Mouse (Mus musculus): ENCODE measurements around the gene Abhd6. TPM values are rescaled to one million over a fixed set of nuclear protein-coding genes. Genes with fewer than 3 reads are reported as not detected.

Gene Abhd6
- total RNA-seq, 2 experiments from 2014 or later: 61.4 to 61.8 TPM

- no peak for DNase-seq (ENCODE audit: low spot score in 2 of 2)
These were observed 51.8 kb downstream of the Abhd6 start for GRCm38 (mm10) chr14:8054310-8055102.

DNA sequence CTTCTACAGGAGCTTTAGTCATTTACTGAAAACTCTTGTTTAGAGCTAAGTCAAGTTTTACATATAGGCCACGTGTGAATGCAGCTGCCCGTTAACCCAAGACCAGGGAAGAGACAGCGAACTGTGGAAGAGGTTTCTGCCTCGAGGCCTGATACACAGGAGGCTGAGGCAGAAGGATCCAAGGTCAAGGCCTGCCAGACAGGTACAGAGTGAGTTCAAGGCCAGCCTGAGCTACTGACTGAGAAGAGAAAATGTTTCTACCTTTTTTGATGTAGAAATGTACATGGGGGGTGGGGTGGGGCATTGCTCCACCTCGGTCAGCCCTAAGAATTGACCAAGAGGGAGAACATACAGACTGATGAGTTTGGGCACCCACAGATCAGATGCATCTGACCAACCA lies 53.4 kb downstream of the Abhd6 start:
- no peak for DNase-seq (ENCODE audit: low spot score in 2 of 2)

DNA sequence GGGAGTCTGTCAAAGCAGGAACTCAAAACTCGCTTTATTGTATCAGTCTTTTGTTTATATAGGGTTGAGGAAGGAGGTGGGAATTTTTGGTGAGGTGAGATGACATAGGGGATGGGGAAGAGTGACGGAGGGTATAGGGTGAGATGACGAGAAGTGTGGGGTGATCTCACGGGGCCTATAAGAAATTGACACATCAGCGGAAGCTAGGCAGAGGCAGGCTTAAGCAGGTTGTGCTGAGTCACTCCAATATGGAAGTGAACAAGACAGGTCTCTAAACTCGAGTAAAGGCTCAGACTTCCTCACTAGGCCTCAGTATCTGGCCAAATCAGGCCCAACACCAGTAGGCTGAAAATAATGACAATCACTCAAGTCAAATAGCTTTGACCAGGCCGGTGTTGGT lies 57.2 kb downstream of the Abhd6 start:
- DNase-seq (ENCODE audit: low spot score in 2 of 2): no peak

- no peak for DNase-seq (ENCODE audit: low spot score in 2 of 2)
These were observed 59.4 kb downstream of the Abhd6 start for GRCm38 (mm10) chr14:8062076-8062475.

DNA sequence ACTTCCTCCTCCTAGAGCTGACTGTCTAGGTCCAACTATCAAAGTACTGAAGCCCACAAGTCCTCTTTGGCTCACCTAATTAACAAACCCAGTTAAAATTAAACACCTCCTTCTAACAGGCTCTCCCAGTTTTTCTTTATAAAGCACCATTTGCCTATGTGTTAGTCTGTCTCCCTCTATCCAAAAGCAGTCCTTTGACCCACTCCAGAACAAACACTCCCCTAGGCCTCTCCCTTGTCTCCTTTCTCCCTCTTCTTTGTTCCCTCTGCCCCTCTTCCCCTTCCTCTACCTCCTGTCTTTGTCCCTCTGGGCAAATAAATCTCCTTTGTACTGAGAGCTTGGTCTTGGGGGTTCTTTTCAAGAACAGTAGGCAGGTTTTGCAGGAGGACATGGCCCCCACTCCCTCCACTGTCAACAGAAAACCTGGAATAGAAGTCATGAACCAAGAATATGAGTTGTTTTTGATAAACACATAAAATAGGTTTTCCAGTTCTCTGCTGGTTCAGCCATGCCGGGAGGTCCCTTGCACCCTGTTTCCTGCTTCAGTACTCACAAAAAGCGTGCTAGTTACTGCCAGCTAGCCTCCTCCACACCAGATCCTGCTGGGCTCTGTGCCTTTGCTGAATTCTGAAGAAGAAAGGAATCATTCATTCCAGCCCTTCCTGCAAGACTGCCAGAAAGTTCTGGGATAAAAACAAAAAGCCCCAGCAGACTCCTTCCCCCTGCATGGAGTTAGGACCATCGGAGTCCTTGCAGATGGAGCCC lies 60.0 kb downstream of the Abhd6 start:
- DNase-seq (ENCODE audit: low spot score in 2 of 2): peak; percentile 40 to 75

DNA sequence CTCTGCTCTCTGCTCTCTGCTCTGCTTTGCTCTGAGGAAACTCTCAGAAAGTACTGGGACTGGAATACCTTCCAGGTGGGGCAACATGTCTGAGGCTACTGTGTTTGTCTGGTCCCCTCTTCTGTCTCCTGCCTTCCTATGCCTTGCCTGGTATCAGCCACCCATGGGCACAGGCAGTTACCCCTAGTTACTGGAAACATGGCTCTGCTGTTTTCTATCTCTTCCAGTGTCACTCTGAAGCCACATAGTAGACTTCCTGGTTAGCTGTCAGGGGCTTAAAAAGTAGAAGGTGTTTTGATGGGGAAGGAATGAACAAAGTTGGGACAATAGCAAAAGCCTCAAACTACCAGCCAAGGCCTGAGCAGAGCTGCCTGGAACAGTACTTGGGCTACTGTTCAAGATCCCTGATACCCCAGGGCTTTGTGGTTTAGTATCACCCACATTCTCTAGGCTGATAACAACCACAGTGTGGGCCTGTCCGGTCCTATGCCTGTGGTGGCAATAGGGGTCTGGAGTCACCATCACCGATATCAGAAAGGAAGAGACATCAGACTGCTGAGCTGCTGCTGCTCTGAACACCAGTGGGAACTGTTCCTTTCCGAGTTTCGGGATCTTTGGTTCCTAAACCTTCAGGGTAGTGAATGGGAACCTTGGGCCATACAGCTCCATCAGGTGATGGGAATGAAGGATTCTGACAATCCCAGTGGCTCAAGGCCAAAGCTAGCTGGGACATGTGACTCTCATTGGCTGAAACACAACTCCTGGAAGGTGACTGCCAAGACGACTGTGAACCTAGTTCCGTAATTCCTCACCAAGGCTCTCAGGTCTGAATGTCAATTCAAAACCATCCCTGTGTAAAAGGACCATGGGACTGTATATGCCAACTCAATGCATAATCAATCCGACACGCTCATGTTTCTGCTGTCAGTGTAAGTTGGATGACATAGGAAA lies 61.4 kb downstream of the Abhd6 start:
- peak in 1 of 2 experiments; percentile 34 for DNase-seq (ENCODE audit: low spot score in 2 of 2)

GRCm38 (mm10) chr14:8080165-8080679 lies 77.5 kb downstream of the Abhd6 start, which contains the start of gene Rpp14:
Gene Rpp14 (plus strand): TSS chr14:8080367.
- peak; percentile 96 to 97 for DNase-seq (ENCODE audit: low spot score in 2 of 2)

DNA sequence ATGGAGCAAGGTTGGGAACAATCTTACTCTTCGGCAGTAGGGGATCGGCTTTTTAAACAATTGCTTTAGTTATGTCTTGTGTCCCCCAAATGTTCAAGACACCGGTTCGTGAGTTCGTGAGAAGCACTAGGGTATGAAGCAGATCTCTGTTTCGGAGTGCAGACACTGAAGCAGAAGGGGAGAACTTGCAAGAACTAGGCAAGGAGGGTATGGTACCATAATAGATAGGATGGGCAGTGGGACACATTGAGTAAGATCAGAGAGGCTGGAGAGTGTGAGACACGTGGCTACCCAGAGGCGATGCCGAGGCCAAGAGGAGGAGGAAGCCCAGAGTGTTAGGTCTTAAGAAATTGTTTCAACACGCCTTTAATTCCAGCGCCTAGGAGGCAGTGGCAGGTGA lies 78.0 kb downstream of the Abhd6 start:
- no peak for DNase-seq (ENCODE audit: low spot score in 2 of 2)

- no peak for DNase-seq (ENCODE audit: low spot score in 2 of 2)
These were observed 80.2 kb downstream of the Abhd6 start for GRCm38 (mm10) chr14:8082949-8083348.

- DNase-seq (ENCODE audit: low spot score in 2 of 2): no peak
These were observed 86.3 kb downstream of the Abhd6 start for GRCm38 (mm10) chr14:8089016-8089415.

- DNase-seq (ENCODE audit: low spot score in 2 of 2): peak in 1 of 2 experiments; percentile 52
These were observed 89.9 kb downstream of the Abhd6 start for GRCm38 (mm10) chr14:8092573-8092972.

- DNase-seq (ENCODE audit: low spot score in 2 of 2): no peak
These were observed 90.7 kb downstream of the Abhd6 start for GRCm38 (mm10) chr14:8093427-8093826.

DNA sequence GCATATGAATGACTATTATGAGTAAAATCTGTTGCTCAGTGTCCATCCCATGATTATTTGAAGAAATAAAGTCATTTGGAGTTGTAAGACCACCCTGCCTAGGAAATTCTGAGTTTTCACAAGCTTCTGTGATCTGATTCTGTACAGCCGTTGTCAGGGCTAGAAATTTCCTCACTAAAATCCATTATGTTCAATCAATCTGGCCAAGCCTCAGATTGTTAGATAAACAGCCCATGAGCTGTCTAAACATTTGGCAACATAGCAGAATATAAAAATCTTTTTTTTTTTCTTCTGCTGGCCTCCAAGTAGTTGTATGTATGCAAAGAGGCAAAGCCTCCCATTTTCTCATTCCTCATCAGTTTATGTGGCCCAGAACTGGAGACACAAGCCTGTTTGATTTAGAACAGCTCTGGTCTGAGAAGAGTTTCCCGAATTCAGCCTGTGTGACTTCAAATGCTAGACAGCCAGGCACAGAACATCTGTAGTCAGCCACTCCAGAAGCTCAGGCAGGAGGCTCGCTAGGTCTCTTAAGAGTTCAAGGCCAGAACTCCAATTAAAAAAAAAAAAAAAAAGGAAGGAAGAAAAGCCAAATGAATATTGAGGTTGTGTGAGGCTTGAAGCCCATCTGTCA lies 92.3 kb downstream of the Abhd6 start:
- DNase-seq (ENCODE audit: low spot score in 2 of 2): no peak

DNA sequence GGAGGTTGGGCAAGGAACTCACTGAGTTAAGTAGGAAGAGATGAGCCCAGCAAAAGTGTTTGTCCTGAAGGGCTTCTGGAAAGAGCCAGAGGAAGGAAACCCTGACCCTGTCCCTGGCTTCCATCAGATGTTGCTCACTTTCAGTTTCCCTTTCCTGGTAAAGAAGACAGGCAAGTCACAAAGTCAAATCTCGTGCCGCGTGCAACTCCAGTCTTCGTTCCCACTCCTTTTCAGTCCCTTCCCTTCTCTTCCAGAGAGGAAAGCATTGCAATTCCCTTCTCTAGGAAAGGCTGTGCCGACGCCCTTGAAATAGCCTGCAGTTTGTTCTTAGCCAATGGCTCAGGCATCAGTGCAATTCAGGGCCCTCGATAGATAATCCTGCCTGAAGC lies 92.9 kb downstream of the Abhd6 start:
- no peak for DNase-seq (ENCODE audit: low spot score in 2 of 2)

DNA sequence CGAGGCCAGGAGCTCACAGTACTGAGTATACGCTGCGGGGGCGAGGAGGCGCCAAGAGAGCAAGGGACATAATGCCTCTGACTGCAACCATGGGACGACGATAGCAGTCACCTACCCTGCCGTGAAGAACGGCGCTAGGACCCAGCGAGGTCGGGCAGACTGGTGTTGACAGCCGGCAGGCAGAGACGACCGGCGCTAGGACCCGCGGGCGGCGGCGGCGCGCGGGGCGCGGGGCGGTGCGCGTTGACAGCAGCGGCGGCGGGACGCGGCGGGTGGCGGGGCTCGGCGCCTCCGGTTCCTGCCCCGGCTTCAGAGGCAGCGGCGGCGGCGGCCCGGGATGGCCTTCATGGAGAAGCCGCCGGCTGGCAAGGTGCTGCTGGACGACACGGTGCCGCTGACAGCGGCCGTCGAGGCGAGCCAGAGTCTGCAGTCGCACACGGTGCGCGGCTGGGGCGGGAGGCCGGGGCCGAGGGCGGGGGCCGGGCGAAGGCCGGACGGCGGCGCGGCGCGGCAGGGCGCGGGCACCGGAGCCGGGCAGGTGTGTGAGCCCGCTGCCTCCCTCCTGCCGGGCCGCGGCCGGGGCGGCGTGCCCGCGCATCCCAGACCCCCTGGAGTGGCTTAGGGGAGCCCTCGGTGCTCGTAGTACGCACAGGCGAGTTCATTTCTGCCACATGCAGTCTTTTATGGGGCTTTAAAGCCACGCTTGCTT lies 95.4 kb downstream of the Abhd6 start, which contains the start of gene Pxk:
Gene Pxk (plus strand): TSS at position 234 of the 709 bp plus-strand sequence.
- peak; percentile 84 to 93 for DNase-seq (ENCODE audit: low spot score in 2 of 2)

- no peak for DNase-seq (ENCODE audit: low spot score in 2 of 2)
These were observed 95.9 kb downstream of the Abhd6 start for GRCm38 (mm10) chr14:8098687-8098995.

DNA sequence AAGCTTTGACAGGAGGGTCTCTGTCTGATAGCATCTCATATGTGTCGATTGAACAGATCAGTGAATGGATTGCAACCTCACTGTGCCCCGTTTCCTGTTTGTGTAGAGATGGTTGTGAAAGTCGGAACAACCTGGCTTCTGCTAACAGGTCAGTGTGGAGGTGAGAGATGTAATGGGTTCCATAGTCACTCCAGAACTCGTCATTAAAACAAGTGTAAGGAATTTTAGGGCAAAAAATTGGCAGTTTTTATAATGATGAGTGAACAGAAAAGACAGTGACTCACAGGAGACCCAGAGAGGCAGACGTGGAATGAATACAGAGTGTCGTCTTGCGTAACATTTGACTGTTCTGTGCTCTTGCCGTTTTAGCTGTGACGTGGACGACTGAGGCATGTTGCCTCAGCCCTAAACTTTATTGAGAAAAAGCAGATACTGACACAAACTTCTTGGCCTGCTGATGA lies 96.9 kb downstream of the Abhd6 start:
- no peak for DNase-seq (ENCODE audit: low spot score in 2 of 2)

DNA sequence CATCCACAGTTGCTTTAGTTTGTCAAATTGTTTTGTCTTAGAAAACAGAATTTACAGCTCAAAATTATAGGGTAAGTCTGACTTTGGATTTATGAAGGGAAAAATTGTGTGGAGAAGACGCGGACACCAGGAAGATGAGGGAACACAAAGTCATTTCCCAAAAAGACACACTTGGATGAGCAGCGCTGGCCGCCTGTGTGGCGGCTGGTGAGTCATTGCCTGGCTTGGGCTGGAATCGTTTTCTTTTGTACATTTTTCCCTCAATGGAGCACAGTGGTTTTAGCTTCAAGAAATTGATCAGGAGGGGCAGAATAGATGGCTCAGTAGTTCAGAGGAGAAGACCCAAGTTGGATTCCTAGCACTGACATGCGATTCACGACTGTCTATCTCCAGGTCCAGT lies 99.2 kb downstream of the Abhd6 start:
- no peak for DNase-seq (ENCODE audit: low spot score in 2 of 2)

- DNase-seq (ENCODE audit: low spot score in 2 of 2): no peak
These were observed 100.0 kb downstream of the Abhd6 start for GRCm38 (mm10) chr14:8102676-8103075.
